Mouse (Mus musculus) ES-E14 (cell line): ENCODE measurements at regions not wholly inside any gene's neighbourhood (a gene's known extent, or its start where the extent isn't known, plus 50 kb on each side); places are given as distances from the start of the nearest gene placed in this dataset.

Experiments used
- CHD2 ChIP-seq: IDR thresholded peaks from 2 replicates; pipeline ENCODE4 v1.6.1; 2014; ENCODE audit warnings: mild to moderate bottlenecking, low read depth, low read length, inconsistent platforms
- HCFC1 ChIP-seq: IDR thresholded peaks from 2 replicates; pipeline ENCODE4 v1.6.1; 2012; ENCODE audit warnings: low read length, inconsistent platforms, borderline replicate concordance; ENCODE audit not compliant: insufficient read depth
- MAFK ChIP-seq: IDR thresholded peaks from 2 replicates; pipeline ENCODE4 v1.6.1; 2014; ENCODE audit warnings: mild to moderate bottlenecking, low read depth, low read length, inconsistent platforms; ENCODE audit not compliant: insufficient read depth
- ZNF384 ChIP-seq: IDR thresholded peaks from 2 replicates; pipeline ENCODE4 v1.6.1; 2012; ENCODE audit warnings: low read depth, low read length, inconsistent platforms

GRCm38 (mm10) chr3:129444221-129444620 is 87.9 kb upstream of the Elovl6 start:
- TF ChIP-seq CHD2: no peak
- TF ChIP-seq MAFK: no peak
- no peak for TF ChIP-seq HCFC1
- no peak for TF ChIP-seq ZNF384
